Mouse (Mus musculus) small intestine, adult 2 months (tissue): Measurements from ENCODE around the gene Gm16181. TPM values are rescaled to one million over a fixed set of nuclear protein-coding genes. Genes with fewer than 3 reads are reported as not detected.

Experiments
- H3K27ac ChIP-seq: fragments of 200-500 bp; 2 replicates; pipeline ENCODE4 v1.5.1; 2012; ENCODE audit warnings: low read depth, low read length, control low read depth, inconsistent platforms; ENCODE audit not compliant: insufficient read depth
- H3K27me3 ChIP-seq: fragments of 200-500 bp; 2 replicates; pipeline ENCODE4 v1.6.1; 2012; ENCODE audit warnings: mild to moderate bottlenecking, moderate library complexity, low read length, inconsistent platforms; ENCODE audit not compliant: control insufficient read depth, insufficient read depth
- H3K36me3 ChIP-seq: fragments of 200-500 bp; 2 replicates; pipeline ENCODE4 v1.6.1; 2012; ENCODE audit warnings: mild to moderate bottlenecking, low read length, control low read depth, inconsistent platforms; ENCODE audit not compliant: control insufficient read depth, insufficient read depth
- H3K4me1 ChIP-seq: fragments of 200-500 bp; 2 replicates; pipeline ENCODE4 v1.6.1; 2012; ENCODE audit warnings: low read length, inconsistent platforms, mixed read lengths; ENCODE audit not compliant: control insufficient read depth, insufficient read depth, insufficient read length
- H3K4me3 ChIP-seq: fragments of 200-500 bp; 2 replicates; pipeline ENCODE4 v1.5.1; 2012; ENCODE audit warnings: low read depth, mild to moderate bottlenecking, control low read depth, inconsistent platforms, low read length, moderate library complexity
- CTCF ChIP-seq: fragments of 200-500 bp; IDR thresholded peaks from 2 replicates; pipeline ENCODE4 v1.5.1; 2012; ENCODE audit warnings: low read depth, mild to moderate bottlenecking, control low read depth, inconsistent platforms, low read length, moderate library complexity, mixed read lengths; ENCODE audit not compliant: insufficient replicate concordance, insufficient read length; ENCODE audit errors: extremely low read depth
- POLR2A ChIP-seq: fragments of 200-500 bp; IDR thresholded peaks from 2 replicates; pipeline ENCODE4 v1.6.1; 2012; ENCODE audit warnings: low read depth, mild to moderate bottlenecking, control low read depth, inconsistent platforms, low read length, moderate library complexity
- WGBS: fragments of 180-500 bp; shearing (Covaris S2); methylation state at CpG from one replicate; pipeline ENCODE4 v1.1.7; 2018; 5-methylcytosine and 5-hydroxymethylcytosine counted together
- polyA plus RNA-seq: library from polyadenylated mRNA; depleted of rRNA; stranded (reverse); fragments of >200 nt; gene quantifications from 2 replicates; pipeline ENCODE4 v1.2.3, GENCODE M21; 2012

Gm16181 gene
- polyA plus RNA-seq, 1 experiment = not detected

- TF ChIP-seq CTCF = no peak
- no peak for TF ChIP-seq POLR2A
- no peaks in the 10 kb centered on the region for H3K27me3 ChIP-seq
- 62% methylated on average over 20 of the region's 20 CpGs for WGBS
- H3K27ac ChIP-seq = no peak within 1 kb of the TSS
- H3K36me3 ChIP-seq = no peaks in the 10 kb centered on the region
- H3K4me1 ChIP-seq = peaks cover 21% of the 10 kb centered on the region
- H3K4me3 ChIP-seq = peak within 1 kb of the TSS; percentile 35; the same call in 1 of the 2 replicates
Observed at GRCm38 (mm10) chr17:35204494-35205379, 15.9 kb upstream of the Gm16181 start, which contains the start of gene Lta. Gene Lta (minus strand): TSS chr17:35205351.

GRCm38 (mm10) chr17:35205380-35205769, 15.3 kb upstream of the Gm16181 start:
- no peak for TF ChIP-seq POLR2A
- no peak for TF ChIP-seq CTCF

DNA sequence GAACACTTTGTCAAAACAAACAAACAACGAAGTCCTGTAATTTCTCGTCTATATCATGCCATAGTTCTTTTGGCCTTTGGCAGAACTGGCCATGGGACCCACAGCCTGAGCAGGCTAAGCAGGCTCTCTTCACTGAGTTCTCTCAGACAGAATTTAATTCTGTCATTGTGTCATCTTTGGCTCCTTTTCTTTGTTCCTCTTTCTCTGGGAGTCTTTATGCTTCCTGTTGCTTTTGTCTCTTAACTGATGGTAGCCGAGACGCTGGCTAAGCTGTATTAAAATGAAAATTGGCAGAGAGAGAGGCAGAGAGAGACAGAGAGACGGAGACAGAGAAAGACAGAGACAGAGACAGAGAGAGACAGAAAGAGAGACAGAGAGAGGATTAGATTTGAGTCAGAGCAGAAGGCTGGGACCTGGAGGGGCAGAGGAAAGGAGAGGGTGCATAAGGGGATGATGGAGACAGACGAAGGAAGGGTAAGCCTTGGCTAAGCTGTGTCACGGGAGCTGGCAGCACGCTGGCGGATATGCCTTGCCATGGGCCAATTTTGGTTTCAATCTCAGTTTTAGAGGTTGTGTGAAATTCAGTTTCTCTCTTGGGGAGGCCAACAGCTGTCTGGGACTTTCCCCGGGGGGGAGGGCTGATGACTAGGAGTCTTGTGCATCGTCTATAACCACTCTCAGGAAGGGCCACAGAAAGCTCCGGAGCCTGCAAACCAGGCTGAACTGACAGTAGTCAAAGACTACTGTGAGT, 10.7 kb upstream of the Gm16181 start:
- TF ChIP-seq CTCF = no peak
- TF ChIP-seq POLR2A = no peak
- Histone ChIP-seq H3K4me1 (peaks cover 28% of the 10 kb centered on the region), H3K4me3 (no peak overlapping the region), H3K27ac (peak overlapping the region; percentile 70), H3K36me3 (no peaks in the 10 kb centered on the region), H3K27me3 (no peaks in the 10 kb centered on the region)
- 48% methylated on average over 12 of the region's 12 CpGs for WGBS

More at GRCm38 (mm10) chr17:35205380-35205769, 15.3 kb upstream of the Gm16181 start:
- Histone ChIP-seq H3K27me3 (no peaks in the 10 kb centered on the region), H3K4me3 (peak overlapping the region; percentile 35; the same call in 1 of the 2 replicates), H3K36me3 (no peaks in the 10 kb centered on the region), H3K4me1 (peaks cover 21% of the 10 kb centered on the region), H3K27ac (no peak overlapping the region)
- 76% methylated on average over 10 of the region's 10 CpGs for WGBS

GRCm38 (mm10) chr17:35210593-35210992, 10.0 kb upstream of the Gm16181 start:
- Histone ChIP-seq H3K27ac (peak overlapping the region; percentile 70), H3K36me3 (no peaks in the 10 kb centered on the region), H3K4me3 (no peak overlapping the region), H3K4me1 (peaks cover 24% of the 10 kb centered on the region), H3K27me3 (no peaks in the 10 kb centered on the region)
- 23% methylated on average over 3 of the region's 3 CpGs for WGBS
- TF ChIP-seq CTCF (no peak), POLR2A (no peak)

GRCm38 (mm10) chr17:35213071-35213470, 7.6 kb upstream of the Gm16181 start:
- H3K4me1 ChIP-seq = peaks cover 24% of the 10 kb centered on the region; the same call in 1 of the 2 replicates

DNA sequence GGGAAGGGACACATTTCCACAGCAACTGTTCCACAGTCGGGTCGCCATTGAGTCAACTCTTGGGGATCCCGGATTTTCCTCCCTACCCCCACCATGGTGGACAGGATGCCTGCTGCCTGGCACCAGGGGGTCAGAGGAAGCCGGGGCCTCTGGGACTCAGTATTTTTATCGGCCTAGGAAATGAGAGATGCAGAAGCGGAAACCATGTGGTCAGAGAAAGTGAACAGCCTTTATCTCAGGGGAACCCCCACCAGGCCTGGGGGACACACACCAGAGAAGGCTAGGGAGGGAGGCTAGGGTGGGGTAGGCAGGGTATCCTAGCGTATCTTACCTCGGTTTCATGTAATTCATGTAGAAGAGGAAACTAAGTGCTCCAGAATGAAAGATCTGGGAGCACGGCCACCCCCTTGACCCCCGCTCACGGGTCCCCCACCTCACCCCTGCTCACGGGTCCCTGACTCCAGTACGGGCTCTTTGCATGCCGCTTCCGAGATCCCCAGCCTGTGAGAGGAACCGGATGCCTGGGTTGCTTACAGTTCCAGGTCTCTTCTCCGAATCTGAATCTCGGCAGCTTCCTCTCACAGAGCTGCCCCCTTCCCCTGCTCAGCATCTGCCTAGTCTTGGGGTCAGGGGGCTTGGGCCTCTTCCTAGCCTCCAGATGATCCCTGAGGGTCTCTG, 2.0 kb upstream of the Gm16181 start:
- 80% methylated on average over 18 of the region's 18 CpGs for WGBS
- Histone ChIP-seq H3K4me1 (peaks cover 18% of the 10 kb centered on the region), H3K27ac (no peak overlapping the region), H3K4me3 (no peak overlapping the region), H3K27me3 (no peaks in the 10 kb centered on the region), H3K36me3 (peaks cover 12% of the 10 kb centered on the region)
- no peak for TF ChIP-seq POLR2A
- TF ChIP-seq CTCF = no peak

More at GRCm38 (mm10) chr17:35213071-35213470, 7.6 kb upstream of the Gm16181 start:
- H3K27ac ChIP-seq = no peak overlapping the region
- no peak for TF ChIP-seq CTCF
- no peak for TF ChIP-seq POLR2A
- no peak overlapping the region for H3K4me3 ChIP-seq
- 39% methylated on average over 5 of the region's 5 CpGs for WGBS
- H3K27me3 ChIP-seq = no peaks in the 10 kb centered on the region
- H3K36me3 ChIP-seq = no peaks in the 10 kb centered on the region
